Mouse (Mus musculus): ENCODE data around the gene Prkcg.
A peak's percentile ranks its signal among the peaks of the same experiment; 100 is the strongest.
"Not testable (repeated sequence)": the region's sequence is repeated elsewhere in the genome, so short reads cannot be mapped to it uniquely, and the experiment has no call there.

The Prkcg gene

GRCm38 (mm10) chr7:3288976-3289970, at the start of gene Prkcg, which contains the start of gene Myadm:
TSS of gene Prkcg (plus strand) at chr7:3289179.
TSS of gene Myadm (plus strand) at chr7:3289080.
- DNase-seq, result peak; percentile 88

DNA sequence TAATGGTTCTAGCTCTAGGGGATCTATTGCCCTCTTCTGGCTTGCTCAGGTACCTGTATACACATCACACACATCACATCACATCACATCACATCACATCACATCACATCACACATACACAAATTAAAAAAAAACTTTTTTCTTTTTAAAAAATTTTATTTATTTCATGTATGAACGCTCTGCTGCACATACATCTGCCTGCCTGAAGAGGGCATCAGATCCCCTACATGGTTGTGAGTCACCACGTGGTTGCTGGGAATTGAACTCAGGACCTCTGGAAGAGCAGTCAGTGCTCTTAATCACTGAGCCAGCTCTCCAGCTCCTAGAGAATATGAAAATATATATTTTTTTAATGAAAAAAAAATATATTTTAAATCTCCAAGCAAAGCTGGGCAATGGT, 49.8 kb upstream of the Prkcg start:
- no peak for DNase-seq

DNA sequence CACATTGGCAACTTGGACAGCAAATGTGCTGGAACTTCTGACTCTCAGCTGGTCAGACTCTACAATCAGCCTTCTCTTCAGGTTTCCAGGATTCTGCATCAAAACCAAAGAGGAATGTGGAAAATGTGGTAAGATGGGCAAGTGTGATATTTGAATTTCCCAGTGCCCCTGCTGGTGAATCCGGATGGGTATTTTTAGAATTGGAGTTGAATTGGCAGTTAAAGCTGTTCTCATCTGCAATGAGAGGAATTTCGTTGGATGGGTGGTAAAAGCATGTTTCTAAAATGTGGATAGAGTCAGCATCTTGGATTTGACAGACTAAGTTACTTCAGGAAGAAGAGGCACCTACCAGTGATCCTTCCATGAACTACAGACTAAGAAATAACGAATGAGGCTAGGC, 28.3 kb upstream of the Prkcg start:
- no peak for DNase-seq

- no peak for DNase-seq
Measured at GRCm38 (mm10) chr7:3261446-3261845, 27.5 kb upstream of the Prkcg start.

- DNase-seq, result peak; percentile 66
Measured at GRCm38 (mm10) chr7:3262789-3263188, 26.2 kb upstream of the Prkcg start.

- no peak for DNase-seq
Measured at GRCm38 (mm10) chr7:3264390-3265022, 24.5 kb upstream of the Prkcg start.

GRCm38 (mm10) chr7:3265311-3265710, 23.7 kb upstream of the Prkcg start:
- no peak for DNase-seq

- no peak for DNase-seq
Measured at GRCm38 (mm10) chr7:3267261-3267660, 21.7 kb upstream of the Prkcg start.

DNA sequence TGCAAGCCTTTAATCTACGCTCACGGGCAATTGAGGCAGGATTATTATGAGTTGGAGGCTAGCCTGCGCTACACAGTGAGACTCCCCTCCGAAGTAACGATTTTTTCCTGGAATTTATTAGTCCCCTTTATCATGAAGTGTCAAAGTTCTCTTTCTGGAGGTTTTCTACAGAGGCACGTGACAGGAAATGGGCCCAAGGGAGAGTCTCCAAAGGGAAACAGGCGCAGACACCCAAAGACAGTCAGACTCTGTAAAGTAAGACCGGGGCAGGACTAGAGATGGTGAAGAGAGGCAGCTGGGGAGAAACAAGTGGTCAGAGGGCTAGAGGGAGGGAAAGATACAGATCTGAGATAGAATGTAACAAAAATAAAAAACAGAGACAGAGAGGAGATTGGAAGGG, 21.1 kb upstream of the Prkcg start:
- DNase-seq, result no peak

- DNase-seq, result no peak
Measured at GRCm38 (mm10) chr7:3268291-3268690, 20.7 kb upstream of the Prkcg start.

DNA sequence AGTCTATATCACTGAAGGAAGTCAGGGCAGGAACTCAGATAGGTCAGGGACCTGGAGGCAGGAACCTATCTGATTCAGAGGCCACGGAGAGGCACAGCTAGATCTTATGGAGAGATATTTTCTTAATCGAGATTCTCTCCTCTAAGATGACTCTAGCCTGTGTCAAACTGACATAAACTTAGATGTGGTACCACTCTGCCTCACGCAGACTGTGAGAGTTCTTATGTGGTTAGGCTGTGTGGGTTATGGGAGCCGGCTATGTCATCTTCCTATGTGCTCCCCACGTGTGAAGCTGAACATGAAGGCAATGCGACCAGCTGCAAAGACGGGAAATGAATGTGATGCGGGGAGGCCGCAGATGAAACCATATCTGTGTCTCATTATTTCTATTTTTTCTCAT, 16.8 kb upstream of the Prkcg start:
- DNase-seq, result no peak

DNA sequence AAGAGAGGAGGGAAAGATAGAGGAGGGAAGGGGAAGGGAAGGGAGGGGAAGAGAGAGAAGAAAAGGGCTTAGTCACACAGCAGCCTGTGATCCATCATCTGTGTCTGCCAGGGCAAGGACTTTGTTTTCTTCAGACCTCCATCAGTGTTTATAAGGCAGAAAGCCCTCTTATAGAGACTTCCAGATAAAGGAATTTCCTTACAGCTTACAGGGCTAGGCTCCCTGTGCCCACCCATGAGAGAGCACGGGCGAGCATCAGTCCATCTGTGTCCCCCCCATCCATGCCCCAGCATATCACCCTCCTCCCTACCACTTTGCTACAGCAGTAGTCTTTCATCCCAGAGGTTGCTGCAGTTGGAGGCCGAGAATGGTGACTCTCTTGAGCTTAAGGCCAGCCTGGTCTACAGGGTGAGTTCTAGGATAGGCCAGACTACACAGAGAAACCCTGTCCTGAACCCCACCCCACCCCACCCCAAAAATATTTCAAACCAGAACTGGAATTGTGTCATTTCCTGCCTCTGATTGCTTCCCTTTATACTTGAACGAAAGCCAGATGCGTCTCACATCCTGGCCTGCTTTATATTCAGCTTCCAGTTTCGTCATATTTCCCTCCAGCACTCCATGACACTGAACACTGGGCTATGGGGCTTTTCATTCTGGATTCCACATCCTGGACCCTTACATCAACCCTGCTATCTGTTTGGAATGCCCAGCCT, 13.4 kb upstream of the Prkcg start:
- no peak for DNase-seq

DNA sequence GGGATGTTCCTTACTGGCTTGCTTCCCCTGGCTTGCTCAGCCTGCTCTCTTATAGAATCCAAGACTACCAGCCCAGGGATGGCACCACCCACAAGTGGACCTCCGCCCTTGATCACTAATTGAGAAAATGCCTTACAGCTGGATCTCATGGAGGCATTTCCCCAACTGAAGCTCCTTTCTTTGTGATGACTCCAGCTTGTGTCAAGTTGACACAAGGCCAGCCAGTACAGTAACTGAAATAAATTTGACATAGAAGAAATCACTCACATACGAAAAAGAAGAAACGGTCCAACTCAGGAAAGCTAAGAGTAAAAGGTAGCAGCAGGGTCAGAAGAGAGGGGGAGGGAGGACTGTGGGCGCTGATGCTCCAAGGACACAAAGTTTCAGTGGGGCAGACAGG, 12.2 kb upstream of the Prkcg start:
- DNase-seq, result not testable (repeated sequence)

DNA sequence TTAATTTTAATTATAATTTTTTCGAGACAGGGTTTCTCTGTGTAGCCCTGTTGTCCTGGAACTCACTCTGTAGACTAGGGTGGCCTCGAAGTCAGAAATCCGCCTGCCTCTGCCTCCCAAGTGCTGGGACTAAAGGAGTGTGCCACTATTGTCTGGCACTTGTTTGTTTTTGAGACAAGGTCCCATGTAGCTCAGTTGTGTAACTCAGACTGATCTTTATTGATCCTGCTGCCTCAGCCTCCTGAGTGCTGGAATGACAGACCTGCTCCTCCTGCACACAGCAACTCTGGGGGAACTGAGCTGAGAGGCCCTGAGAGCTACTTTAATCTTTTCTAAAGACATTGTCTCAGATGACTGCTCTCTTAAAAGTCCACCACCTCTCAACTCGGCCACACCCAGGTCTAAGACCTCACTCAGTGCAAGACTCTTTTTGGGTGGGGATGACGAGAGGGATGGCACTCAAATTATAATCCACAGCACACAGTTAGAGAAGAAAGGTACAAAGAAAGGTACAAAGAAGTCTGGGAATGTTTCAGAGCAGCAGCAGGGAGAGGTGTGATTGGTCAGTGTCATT, 8.8 kb upstream of the Prkcg start:
- DNase-seq, result no peak

GRCm38 (mm10) chr7:3280654-3281153, 8.3 kb upstream of the Prkcg start:
- DNase-seq, result peak; percentile 28

GRCm38 (mm10) chr7:3281741-3282140, 7.2 kb upstream of the Prkcg start:
- no peak for DNase-seq

- DNase-seq, result no peak
Measured at GRCm38 (mm10) chr7:3283081-3283875, 5.7 kb upstream of the Prkcg start.

DNA sequence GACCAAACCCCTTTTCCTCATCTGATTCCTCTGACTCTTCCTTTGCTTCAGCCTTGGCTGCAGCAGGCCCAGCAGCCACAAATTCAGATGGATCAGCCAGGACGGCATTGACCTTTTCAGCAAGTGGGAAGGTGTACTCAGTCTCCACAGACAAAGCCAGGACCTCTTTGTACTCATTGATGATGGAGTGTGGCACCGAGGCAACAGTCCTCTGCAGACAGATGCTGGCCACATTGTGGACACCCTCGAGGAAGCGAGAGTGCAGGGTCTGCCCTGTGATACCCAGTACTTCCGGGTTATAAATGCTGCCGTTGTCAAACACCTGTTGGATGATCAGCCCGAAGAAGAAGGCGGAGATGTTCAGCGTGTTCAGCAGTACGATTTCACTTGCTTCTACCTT, 4.4 kb upstream of the Prkcg start:
- no peak for DNase-seq

GRCm38 (mm10) chr7:3286036-3286435, 2.9 kb upstream of the Prkcg start:
- DNase-seq, result no peak

DNA sequence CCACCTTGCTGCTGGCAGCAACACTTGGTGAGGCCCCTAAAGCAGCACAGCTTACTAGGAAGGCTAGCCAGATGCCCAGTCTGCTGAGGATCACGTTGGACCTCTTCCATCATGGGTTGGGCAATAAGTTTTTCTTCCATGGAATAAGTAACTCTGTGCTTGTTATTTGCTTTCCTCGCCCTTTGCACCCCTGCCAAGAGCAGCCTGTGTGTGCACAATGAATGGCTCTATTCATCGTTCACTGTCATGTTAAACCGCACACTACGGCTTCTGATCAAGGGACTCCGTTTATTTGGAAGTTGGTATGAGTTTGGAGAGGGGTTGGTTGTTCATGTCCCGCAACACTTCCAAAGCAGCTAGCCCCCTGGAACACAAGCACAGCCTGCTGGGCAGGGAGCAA, 1.8 kb upstream of the Prkcg start:
- DNase-seq, result peak; percentile 45

DNA sequence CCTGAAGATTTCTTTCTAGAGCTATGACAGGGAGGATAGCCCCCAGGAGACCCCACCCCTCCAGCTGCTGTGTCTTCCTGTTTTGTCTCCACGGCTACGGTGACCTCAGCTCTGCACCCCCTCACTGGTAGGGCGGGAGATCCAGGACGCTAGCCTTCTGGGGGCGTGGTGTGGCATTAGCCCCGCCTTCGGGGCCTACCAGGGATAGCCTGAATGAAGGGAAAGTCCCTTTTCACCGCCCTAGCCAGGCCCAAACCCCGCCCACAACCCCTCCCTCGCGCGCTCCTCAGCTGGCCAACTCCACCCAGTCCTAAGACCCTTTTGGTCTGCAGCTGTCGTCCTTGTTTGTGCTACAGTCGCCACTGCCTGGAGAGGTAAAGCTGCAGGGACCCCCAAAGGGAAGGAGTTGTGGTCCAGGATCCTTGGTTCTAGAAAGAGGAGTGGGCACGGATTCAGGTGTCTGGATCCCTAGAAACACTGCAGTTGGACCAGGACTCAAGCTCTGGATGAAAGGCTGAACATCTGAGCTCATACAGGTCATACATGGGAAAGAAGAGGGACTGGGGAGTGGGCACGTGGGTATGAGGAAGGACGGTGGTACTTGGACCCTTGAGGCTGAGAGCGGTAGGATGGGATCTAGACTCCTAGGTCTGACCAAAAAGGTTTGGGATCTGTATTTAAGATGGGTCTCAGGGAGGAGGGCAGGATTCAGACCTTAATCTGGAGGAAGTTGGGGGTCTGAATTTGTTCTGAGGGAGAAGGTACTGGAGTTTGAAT, 1.5 kb downstream of the Prkcg start:
- peak; percentile 99 for DNase-seq

Measured in lung, postnatal 14 days (tissue).